Mouse (Mus musculus) kidney, postnatal 25 days (tissue): Measurements from ENCODE around the gene Layn.
A peak's percentile ranks its signal among the peaks of the same experiment; 100 is the strongest.

Experiments used
- DNase-seq, 2 experiments: peaks; one replicate each; pipeline ENCODE4 v3.0.0; 2021; ENCODE audit warnings: mixed read lengths in 2 of 2

Layn gene

GRCm38 (mm10) chr9:51076979-51077315 lies at the start of gene Layn:
Gene Layn (minus strand): TSS chr9:51077094.
- peak; percentile 86 to 93 for DNase-seq

GRCm38 (mm10) chr9:51114767-51115166 lies 37.9 kb upstream of the Layn start:
- DNase-seq: no peak

GRCm38 (mm10) chr9:51105751-51106150 lies 28.9 kb upstream of the Layn start:
- no peak for DNase-seq

DNA sequence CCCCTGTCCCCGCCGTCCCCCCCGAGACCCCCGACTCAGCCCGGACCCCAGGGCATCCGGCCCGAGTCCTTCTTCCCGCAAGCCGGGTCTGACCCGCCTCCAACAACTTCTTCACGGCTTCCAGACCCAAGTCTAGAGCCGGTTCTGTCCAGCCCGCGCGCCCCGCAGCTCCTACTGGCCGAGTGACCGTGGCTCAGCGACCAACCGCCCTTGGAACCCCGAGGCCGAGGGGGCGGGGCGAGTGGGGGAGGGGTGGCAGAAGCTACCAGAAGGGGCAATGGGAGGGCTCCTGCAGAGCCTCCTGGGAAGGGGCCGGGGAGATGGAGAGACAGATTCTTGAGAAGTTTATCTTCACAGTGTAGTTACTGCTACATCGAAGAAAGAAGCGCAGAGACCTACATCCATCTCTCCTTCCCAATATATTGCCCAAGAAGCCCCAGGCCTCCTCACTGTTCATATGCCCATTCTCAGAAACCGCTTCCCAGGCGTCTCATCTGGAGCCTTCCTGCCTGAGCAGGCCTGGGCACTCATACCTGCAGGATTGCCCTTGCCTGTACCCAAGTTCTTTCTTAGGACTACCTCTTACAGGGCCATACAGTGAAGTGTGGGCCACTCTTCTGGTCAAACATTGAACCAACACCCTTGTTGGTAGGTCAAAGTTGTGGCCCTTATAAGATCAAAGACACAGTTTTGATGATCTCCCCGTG lies 27.1 kb upstream of the Layn start:
- DNase-seq: peak; percentile 58 to 69

- DNase-seq: peak; percentile 55 to 65
These were observed 26.3 kb upstream of the Layn start for GRCm38 (mm10) chr9:51102963-51103807.

DNA sequence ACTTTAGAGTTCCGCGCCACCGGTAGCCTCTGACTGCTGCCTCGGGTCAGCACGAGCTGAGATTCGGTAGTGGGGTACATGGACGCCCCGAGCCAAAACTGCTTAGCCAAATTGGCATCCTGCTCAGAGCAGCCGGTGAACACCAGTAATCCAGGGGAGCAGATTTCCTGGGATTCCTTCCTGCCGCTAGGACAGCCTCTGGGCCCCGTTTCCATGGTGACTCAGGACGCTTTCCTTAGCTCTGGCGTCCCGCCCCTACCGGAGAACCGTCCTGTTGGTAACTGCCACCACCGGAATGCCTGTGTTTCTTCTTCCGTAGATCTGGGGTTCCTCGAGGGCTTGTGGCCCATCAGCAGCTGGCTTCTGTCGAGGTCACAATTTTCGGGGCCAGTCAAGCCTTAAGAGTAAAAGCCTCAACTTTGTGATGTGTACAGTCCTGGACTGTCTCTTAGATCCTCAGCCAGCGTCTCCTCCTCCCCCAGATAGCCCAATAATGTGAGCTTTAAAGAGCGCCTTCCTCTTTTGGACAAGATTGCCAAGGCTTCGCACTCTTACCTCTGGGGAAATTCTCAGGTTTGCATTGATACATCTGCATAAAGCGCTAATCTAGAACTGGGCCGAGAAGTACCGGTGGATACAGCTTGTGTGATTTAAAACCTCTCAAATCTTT lies 25.0 kb upstream of the Layn start, which contains the start of gene 4833427G06Rik:
4833427G06Rik (minus strand) TSS at position 323 of the 670 bp plus-strand sequence.
- peak; percentile 67 to 70 for DNase-seq

DNA sequence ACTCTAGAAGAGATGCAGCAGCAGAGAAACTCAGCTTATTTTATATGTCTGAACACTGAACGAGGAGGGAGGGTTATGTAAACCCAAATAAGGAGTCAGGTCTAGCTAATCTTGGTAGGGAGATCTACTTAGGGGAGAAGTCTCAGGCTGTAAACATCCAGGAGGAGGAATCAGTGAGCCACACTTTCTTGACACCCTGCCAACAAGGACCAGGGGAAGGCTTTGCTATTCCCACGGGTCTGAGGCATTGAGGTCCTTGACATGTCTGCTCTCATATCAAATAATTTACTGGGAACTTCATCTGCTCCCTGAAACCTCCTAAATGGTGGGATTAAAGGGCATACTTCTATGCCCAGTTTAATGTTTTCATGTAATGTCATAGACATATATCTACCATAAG lies 19.4 kb upstream of the Layn start:
- DNase-seq: no peak

DNA sequence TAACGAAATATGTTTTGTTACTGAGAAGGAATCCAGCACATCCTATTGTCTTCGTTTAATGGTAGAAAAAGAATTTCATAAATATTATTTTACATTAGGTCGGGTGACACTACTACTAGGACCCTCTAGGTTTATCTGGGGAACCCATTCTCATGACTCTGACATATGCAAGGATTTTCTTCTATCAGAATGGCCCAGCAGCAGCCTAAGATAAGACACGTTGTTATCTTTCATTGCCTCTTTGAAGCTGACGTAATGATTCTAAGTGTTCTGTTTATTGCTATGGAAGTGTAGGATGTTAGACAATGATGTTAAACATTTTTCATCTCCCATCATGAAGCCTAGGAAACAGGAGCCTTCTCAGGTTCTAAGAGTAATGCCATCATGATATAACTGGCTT lies 16.8 kb upstream of the Layn start:
- no peak for DNase-seq

GRCm38 (mm10) chr9:51081614-51082013 lies 4.7 kb upstream of the Layn start:
- no peak for DNase-seq

GRCm38 (mm10) chr9:51076300-51076978 lies 455 bp downstream of the Layn start:
- peak in 1 of 2 experiments; percentile 40 for DNase-seq

GRCm38 (mm10) chr9:51075780-51076179 lies 1.1 kb downstream of the Layn start:
- peak; percentile 52 to 65 for DNase-seq

- no peak for DNase-seq
These were observed 6.1 kb downstream of the Layn start for GRCm38 (mm10) chr9:51070801-51071200.

- DNase-seq: no peak
These were observed 8.7 kb downstream of the Layn start for GRCm38 (mm10) chr9:51068202-51068601.

GRCm38 (mm10) chr9:51060601-51061000 lies 16.3 kb downstream of the Layn start, which contains the start of gene Btg4:
Gene Btg4 (plus strand): TSS chr9:51060901.
- no peak for DNase-seq

- DNase-seq: no peak
These were observed 17.9 kb downstream of the Layn start for GRCm38 (mm10) chr9:51058951-51059521.

DNA sequence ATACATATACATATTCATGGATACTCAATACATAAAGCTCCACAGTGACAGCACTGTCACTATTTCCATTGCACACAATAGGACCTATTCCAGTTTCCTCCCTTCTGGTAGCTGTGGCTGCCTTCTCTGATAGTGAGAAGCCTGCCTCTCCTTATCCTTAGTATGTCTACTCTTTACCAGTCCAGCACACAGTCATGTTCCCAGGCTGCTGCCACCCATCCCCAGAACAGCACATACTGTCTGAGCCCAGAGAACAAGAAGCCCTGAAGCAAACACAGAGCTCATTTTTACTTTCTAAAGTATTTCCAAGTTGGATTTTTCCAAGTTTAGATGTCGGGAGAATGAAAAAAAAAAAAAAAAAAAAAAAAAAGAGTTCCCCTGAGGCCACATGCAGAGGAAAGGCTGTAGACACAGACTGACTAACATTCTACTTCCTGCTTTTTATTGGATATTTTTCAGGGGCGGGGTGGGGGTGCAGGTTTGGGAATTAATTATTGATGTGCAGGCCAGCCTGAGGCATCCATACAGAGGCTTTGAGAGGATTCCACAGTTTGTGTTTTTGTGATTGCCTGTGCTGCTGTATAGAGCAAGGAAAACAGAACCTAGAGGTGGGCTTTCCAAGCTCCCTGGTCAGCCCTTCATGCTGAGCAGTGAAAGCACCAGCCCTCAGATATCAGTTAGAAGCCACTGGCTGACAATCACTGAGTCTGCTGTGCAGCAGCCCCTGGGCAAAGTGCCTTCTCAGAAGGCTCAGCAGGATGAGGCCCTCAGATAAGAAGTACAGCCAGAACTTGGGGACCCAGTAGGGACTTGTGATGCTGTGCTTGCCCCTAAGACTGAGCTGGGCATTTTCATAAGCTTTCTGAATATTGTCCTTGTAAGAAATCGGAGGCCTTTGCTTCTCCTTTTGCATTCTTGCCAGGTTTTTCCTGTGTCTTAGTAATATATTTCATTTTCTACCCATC lies 20.3 kb downstream of the Layn start:
- peak in 1 of 2 experiments; percentile 17 for DNase-seq

GRCm38 (mm10) chr9:51052180-51052579 lies 24.7 kb downstream of the Layn start:
- DNase-seq: no peak

DNA sequence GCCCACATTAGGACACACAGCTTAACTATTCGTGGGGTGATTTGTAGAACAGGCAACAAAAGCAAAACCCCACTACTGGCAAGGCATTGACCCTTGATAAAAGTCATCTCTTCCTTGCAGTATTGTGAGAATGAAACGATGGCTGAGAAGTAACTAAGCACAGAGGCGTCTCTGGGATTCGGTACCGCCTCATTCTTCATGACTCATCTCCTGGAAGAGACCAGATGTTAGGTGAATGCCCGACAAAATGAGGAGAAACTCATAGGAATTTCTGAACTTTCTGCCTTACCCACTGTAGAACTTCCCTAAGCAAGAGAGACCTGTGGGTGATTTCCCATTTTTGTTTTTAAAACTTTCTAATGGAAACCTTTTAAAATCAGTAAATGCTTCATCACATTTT lies 34.8 kb downstream of the Layn start:
- DNase-seq: no peak

GRCm38 (mm10) chr9:51041491-51041980 lies 35.4 kb downstream of the Layn start:
- DNase-seq: no peak

DNA sequence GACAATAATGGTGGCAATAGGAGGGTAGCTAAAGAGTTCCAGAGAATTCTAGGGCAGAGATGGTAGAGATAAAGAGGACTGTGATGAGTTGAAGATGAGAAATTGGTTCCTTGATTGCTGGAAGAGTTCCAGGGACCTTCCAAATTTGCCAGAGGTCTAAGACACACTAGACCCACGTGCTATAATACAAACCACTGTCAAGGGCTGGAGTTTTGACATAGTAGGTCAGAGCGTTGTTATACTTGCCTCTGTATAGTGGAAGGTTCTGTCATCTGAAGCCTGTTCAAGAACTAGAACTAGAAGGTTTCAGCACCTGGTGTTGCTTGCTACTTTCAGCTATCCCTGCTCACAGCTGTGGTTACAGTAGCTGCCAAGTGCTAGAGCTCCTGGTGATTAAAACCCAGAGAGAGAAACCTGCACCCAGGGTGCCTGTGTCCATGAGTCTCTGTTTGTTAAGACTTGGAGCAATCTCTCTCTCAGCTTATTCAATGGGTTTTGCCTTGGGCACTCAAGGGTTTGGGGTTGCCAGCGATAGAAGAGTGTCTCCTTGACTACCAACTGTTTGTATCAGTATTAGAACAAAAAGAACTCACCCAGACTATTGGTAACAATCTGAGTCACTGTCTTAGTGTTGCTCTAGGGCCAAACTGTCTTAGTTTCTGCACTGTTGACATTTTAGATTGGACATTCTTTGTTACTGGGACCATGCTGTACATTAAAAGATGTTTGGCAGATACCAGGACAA lies 43.9 kb downstream of the Layn start:
- no peak for DNase-seq
